Mouse (Mus musculus) liver, embryonic 13.5 days (tissue): ENCODE measurements at regions not wholly inside any gene's neighbourhood (a gene's known extent, or its start where the extent isn't known, plus 50 kb on each side); places are given as distances from the start of the nearest gene placed in this dataset.

ENCODE experiments used
- ATAC-seq: fragments of 200-750 bp; cut with Nextera tagmentation; 2 replicates; pipeline ENCODE4 v1.8.0; 2017; ENCODE audit warnings: low read depth, mild to moderate bottlenecking, moderate number of reproducible peaks, moderate library complexity
- DNase-seq: peaks from one replicate; pipeline ENCODE4 v3.0.0; 2022
- H3K27ac ChIP-seq: fragments of 300-500 bp; sonication (generic); 2 replicates; pipeline ENCODE4 v1.5.1; 2015; ENCODE audit warnings: moderate library complexity, mild to moderate bottlenecking, inconsistent platforms
- H3K27me3 ChIP-seq: fragments of 300-500 bp; sonication (generic); 2 replicates; pipeline ENCODE4 v1.6.1; 2015; ENCODE audit warnings: mild to moderate bottlenecking, inconsistent platforms
- H3K36me3 ChIP-seq: fragments of 300-500 bp; sonication (generic); 2 replicates; pipeline ENCODE4 v1.6.1; 2015; ENCODE audit warnings: mild to moderate bottlenecking, inconsistent platforms
- H3K4me1 ChIP-seq: fragments of 300-500 bp; sonication (generic); replicated peaks from 2 replicates; pipeline ENCODE4 v1.6.1; 2015; ENCODE audit warnings: inconsistent platforms
- H3K4me2 ChIP-seq: fragments of 300-500 bp; sonication (generic); 2 replicates; pipeline ENCODE4 v1.6.1; 2015; ENCODE audit warnings: inconsistent platforms, mild to moderate bottlenecking, moderate library complexity
- H3K4me3 ChIP-seq: fragments of 300-500 bp; sonication (generic); replicated peaks from 2 replicates; pipeline ENCODE4 v1.5.1; 2015; ENCODE audit warnings: mild to moderate bottlenecking, inconsistent platforms
- H3K9ac ChIP-seq: fragments of 300-500 bp; sonication (generic); 2 replicates; pipeline ENCODE4 v1.6.1; 2015; ENCODE audit warnings: mild to moderate bottlenecking, inconsistent platforms
- H3K9me3 ChIP-seq: fragments of 300-500 bp; sonication (generic); replicated peaks from 2 replicates; pipeline ENCODE4 v1.6.1; 2016; ENCODE audit warnings: inconsistent platforms
- WGBS: fragments of 180-500 bp; shearing (Covaris S2); methylation state at CpG from one replicate; pipeline ENCODE4 v1.1.7; 2015; ENCODE audit not compliant: insufficient replicate concordance; 5-methylcytosine and 5-hydroxymethylcytosine counted together

- no peak for ATAC-seq
- no peak overlapping the region for H3K4me3 ChIP-seq
- WGBS = 64% methylated on average over 9 of the region's 9 CpGs
- no peak for DNase-seq
- no peaks in the 10 kb centered on the region for H3K9me3 ChIP-seq
- no peak overlapping the region for H3K4me2 ChIP-seq
- H3K27me3 ChIP-seq = no peaks in the 10 kb centered on the region
- peaks cover 3% of the 10 kb centered on the region; the same call in 1 of the 2 replicates for H3K4me1 ChIP-seq
- no peak overlapping the region for H3K27ac ChIP-seq
- no peaks in the 10 kb centered on the region for H3K36me3 ChIP-seq
- H3K9ac ChIP-seq = no peak overlapping the region
Measured at GRCm38 (mm10) chr2:166266507-166266906, 111.0 kb upstream of the Sulf2 start.

GRCm38 (mm10) chr2:166264756-166265155 is 109.3 kb upstream of the Sulf2 start:
- WGBS = 77% methylated on average over 9 of the region's 9 CpGs
- Histone ChIP-seq H3K9ac (no peak overlapping the region), H3K27me3 (no peaks in the 10 kb centered on the region), H3K4me3 (no peak overlapping the region), H3K4me2 (no peak overlapping the region), H3K36me3 (no peaks in the 10 kb centered on the region), H3K27ac (no peak overlapping the region), H3K9me3 (no peaks in the 10 kb centered on the region), H3K4me1 (peaks cover 3% of the 10 kb centered on the region; the same call in 1 of the 2 replicates)
- DNase-seq (no peak), ATAC-seq (no peak)

GRCm38 (mm10) chr2:166261799-166262198 is 106.3 kb upstream of the Sulf2 start:
- no peaks in the 10 kb centered on the region for H3K27me3 ChIP-seq
- H3K9ac ChIP-seq = no peak overlapping the region
- H3K4me1 ChIP-seq = peaks cover 3% of the 10 kb centered on the region; the same call in 1 of the 2 replicates
- ATAC-seq = no peak
- H3K9me3 ChIP-seq = no peaks in the 10 kb centered on the region
- no peak for DNase-seq
- H3K4me3 ChIP-seq = no peak overlapping the region
- H3K27ac ChIP-seq = no peak overlapping the region
- no peaks in the 10 kb centered on the region for H3K36me3 ChIP-seq
- no peak overlapping the region for H3K4me2 ChIP-seq
- WGBS = 18% methylated on average over 7 of the region's 7 CpGs

- H3K4me1 ChIP-seq = peaks cover 3% of the 10 kb centered on the region; the same call in 1 of the 2 replicates
- no peak overlapping the region for H3K27ac ChIP-seq
- H3K4me3 ChIP-seq = no peak overlapping the region
- ATAC-seq = no peak
- H3K9ac ChIP-seq = no peak overlapping the region
- H3K36me3 ChIP-seq = no peaks in the 10 kb centered on the region
- no peaks in the 10 kb centered on the region for H3K9me3 ChIP-seq
- DNase-seq = no peak
- no peaks in the 10 kb centered on the region for H3K27me3 ChIP-seq
- 60% methylated on average over 7 of the region's 7 CpGs for WGBS
- H3K4me2 ChIP-seq = no peak overlapping the region
Measured at GRCm38 (mm10) chr2:166261065-166261464, 105.6 kb upstream of the Sulf2 start.

- 21% methylated on average over 7 of the region's 7 CpGs for WGBS
- Histone ChIP-seq H3K4me1 (peaks cover 3% of the 10 kb centered on the region; the same call in 1 of the 2 replicates), H3K9me3 (no peaks in the 10 kb centered on the region), H3K4me2 (no peak overlapping the region), H3K36me3 (no peaks in the 10 kb centered on the region), H3K9ac (no peak overlapping the region), H3K27me3 (no peaks in the 10 kb centered on the region), H3K27ac (no peak overlapping the region), H3K4me3 (no peak overlapping the region)
- ATAC-seq = no peak
- no peak for DNase-seq
Measured at GRCm38 (mm10) chr2:166258771-166259180, 103.3 kb upstream of the Sulf2 start.

- Histone ChIP-seq H3K27ac (no peak overlapping the region), H3K9me3 (no peaks in the 10 kb centered on the region), H3K9ac (no peak overlapping the region), H3K27me3 (no peaks in the 10 kb centered on the region), H3K36me3 (no peaks in the 10 kb centered on the region), H3K4me2 (no peak overlapping the region), H3K4me1 (peaks cover 3% of the 10 kb centered on the region; the same call in 1 of the 2 replicates), H3K4me3 (no peak overlapping the region)
- ATAC-seq = no peak
- no peak for DNase-seq
- WGBS = 55% methylated on average over 4 of the region's 4 CpGs
Measured at GRCm38 (mm10) chr2:166257666-166258065, 102.2 kb upstream of the Sulf2 start.

- no peaks in the 10 kb centered on the region for H3K27me3 ChIP-seq
- 79% methylated on average over 10 of the region's 10 CpGs for WGBS
- H3K36me3 ChIP-seq = no peaks in the 10 kb centered on the region
- no peak overlapping the region for H3K4me2 ChIP-seq
- H3K9me3 ChIP-seq = no peaks in the 10 kb centered on the region
- H3K4me3 ChIP-seq = no peak overlapping the region
- no peak for ATAC-seq
- no peak overlapping the region for H3K9ac ChIP-seq
- H3K4me1 ChIP-seq = no peaks in the 10 kb centered on the region
- no peak overlapping the region for H3K27ac ChIP-seq
- DNase-seq = no peak
Measured at GRCm38 (mm10) chr2:166256193-166256592, 100.7 kb upstream of the Sulf2 start.

GRCm38 (mm10) chr2:166254581-166254980 is 99.1 kb upstream of the Sulf2 start:
- 70% methylated on average over 6 of the region's 6 CpGs for WGBS
- H3K4me2 ChIP-seq = no peak overlapping the region
- no peak overlapping the region for H3K4me3 ChIP-seq
- H3K36me3 ChIP-seq = no peaks in the 10 kb centered on the region
- no peaks in the 10 kb centered on the region for H3K4me1 ChIP-seq
- ATAC-seq = no peak
- no peak overlapping the region for H3K27ac ChIP-seq
- H3K9me3 ChIP-seq = no peaks in the 10 kb centered on the region
- H3K27me3 ChIP-seq = no peaks in the 10 kb centered on the region
- H3K9ac ChIP-seq = no peak overlapping the region
- no peak for DNase-seq

GRCm38 (mm10) chr2:166252107-166252506 is 96.6 kb upstream of the Sulf2 start:
- H3K4me1 ChIP-seq = no peaks in the 10 kb centered on the region
- H3K4me2 ChIP-seq = no peak overlapping the region
- H3K36me3 ChIP-seq = no peaks in the 10 kb centered on the region

GRCm38 (mm10) chr2:166251421-166251820 is 96.0 kb upstream of the Sulf2 start:
- 50% methylated on average over 5 of the region's 5 CpGs for WGBS
- Histone ChIP-seq H3K27me3 (no peaks in the 10 kb centered on the region), H3K36me3 (no peaks in the 10 kb centered on the region), H3K9ac (no peak overlapping the region), H3K9me3 (no peaks in the 10 kb centered on the region), H3K27ac (no peak overlapping the region), H3K4me3 (no peak overlapping the region), H3K4me2 (no peak overlapping the region), H3K4me1 (no peaks in the 10 kb centered on the region)
- no peak for ATAC-seq
- no peak for DNase-seq

More at GRCm38 (mm10) chr2:166252107-166252506, 96.6 kb upstream of the Sulf2 start:
- no peak for ATAC-seq
- Histone ChIP-seq H3K9ac (no peak overlapping the region), H3K27ac (no peak overlapping the region), H3K9me3 (no peaks in the 10 kb centered on the region), H3K4me3 (no peak overlapping the region), H3K27me3 (no peaks in the 10 kb centered on the region)
- WGBS = 69% methylated on average over 3 of the region's 3 CpGs
- no peak for DNase-seq

GRCm38 (mm10) chr2:166250571-166250970 is 95.1 kb upstream of the Sulf2 start:
- no peak overlapping the region for H3K4me3 ChIP-seq
- no peaks in the 10 kb centered on the region for H3K9me3 ChIP-seq
- no peak overlapping the region for H3K4me2 ChIP-seq
- H3K9ac ChIP-seq = no peak overlapping the region
- H3K4me1 ChIP-seq = no peaks in the 10 kb centered on the region
- 32% methylated on average over 10 of the region's 10 CpGs for WGBS
- DNase-seq (no peak), ATAC-seq (no peak)
- H3K36me3 ChIP-seq = no peaks in the 10 kb centered on the region
- no peak overlapping the region for H3K27ac ChIP-seq
- H3K27me3 ChIP-seq = no peaks in the 10 kb centered on the region

GRCm38 (mm10) chr2:166249338-166249950 is 94.0 kb upstream of the Sulf2 start:
- 38% methylated on average over 7 of the region's 7 CpGs for WGBS
- no peaks in the 10 kb centered on the region for H3K4me1 ChIP-seq
- H3K27me3 ChIP-seq = no peaks in the 10 kb centered on the region
- ATAC-seq (no peak), DNase-seq (no peak)
- H3K4me2 ChIP-seq = no peak overlapping the region
- no peak overlapping the region for H3K27ac ChIP-seq
- H3K36me3 ChIP-seq = no peaks in the 10 kb centered on the region
- H3K4me3 ChIP-seq = no peak overlapping the region
- no peaks in the 10 kb centered on the region for H3K9me3 ChIP-seq
- H3K9ac ChIP-seq = no peak overlapping the region
